Mouse (Mus musculus) intestine, embryonic 16.5 days (tissue): ENCODE measurements around the gene Gm49368. TPM values are rescaled to one million over a fixed set of nuclear protein-coding genes. Genes with fewer than 3 reads are reported as not detected.
A peak's percentile ranks its signal among the peaks of the same experiment; 100 is the strongest.
"Not testable (repeated sequence)": the region's sequence is repeated elsewhere in the genome, so short reads cannot be mapped to it uniquely, and the experiment has no call there.

ENCODE experiments used
- ATAC-seq: fragments of 200-750 bp; cut with Nextera tagmentation; 2 replicates; pipeline ENCODE4 v1.8.0; 2017; ENCODE audit warnings: moderate TSS enrichment, moderate library complexity
- H3K27ac ChIP-seq: fragments of 300-500 bp; sonication (generic); 2 replicates; pipeline ENCODE4 v1.5.1; 2014; ENCODE audit warnings: mild to moderate bottlenecking, low read length
- H3K27me3 ChIP-seq: fragments of 300-500 bp; sonication (generic); replicated peaks from 2 replicates; pipeline ENCODE4 v1.6.1; 2014; ENCODE audit warnings: low read length, control low read depth, mixed read lengths; ENCODE audit not compliant: control insufficient read depth, insufficient read depth
- H3K36me3 ChIP-seq: fragments of 300-500 bp; sonication (generic); 2 replicates; pipeline ENCODE4 v1.6.1; 2014; ENCODE audit warnings: low read length, control low read depth; ENCODE audit not compliant: control insufficient read depth, insufficient read depth
- H3K4me1 ChIP-seq: fragments of 300-500 bp; sonication (generic); 2 replicates; pipeline ENCODE4 v1.6.1; 2014; ENCODE audit warnings: low read length, control low read depth, mixed read lengths; ENCODE audit not compliant: control insufficient read depth, insufficient read depth
- H3K4me2 ChIP-seq: fragments of 300-500 bp; sonication (generic); 2 replicates; pipeline ENCODE4 v1.6.1; 2014; ENCODE audit warnings: low read depth, low read length, control low read depth
- H3K4me3 ChIP-seq: fragments of 300-500 bp; sonication (generic); 2 replicates; pipeline ENCODE4 v1.5.1; 2014; ENCODE audit warnings: mild to moderate bottlenecking, low read length
- H3K9ac ChIP-seq: fragments of 300-500 bp; sonication (generic); 2 replicates; pipeline ENCODE4 v1.6.1; 2014; ENCODE audit warnings: low read depth, low read length
- H3K9me3 ChIP-seq: fragments of 300-500 bp; sonication (generic); 2 replicates; pipeline ENCODE4 v1.6.1; 2016; ENCODE audit warnings: low read length, control low read depth; ENCODE audit not compliant: control insufficient read depth
- WGBS: fragments of 180-500 bp; shearing (Covaris S2); extraction: QIAGEN DNeasy Blood & Tissue Kit; methylation state at CpG from one replicate; pipeline ENCODE4 v1.1.7; 2014; 5-methylcytosine and 5-hydroxymethylcytosine counted together
- polyA plus RNA-seq: library from polyadenylated mRNA; unstranded; fragments of >200 nt; fragmentation: Nextera tagmentation; extraction: Ambion mirVana; gene quantifications from 2 replicates; pipeline ENCODE4 v1.2.1, GENCODE M21; 2015

Gm49368 gene
- polyA plus RNA-seq, 1 experiment from 2014 or later: not detected

- H3K36me3 ChIP-seq: no peaks in the 10 kb centered on the region
- H3K9me3 ChIP-seq: no peaks in the 10 kb centered on the region
- WGBS: 47% methylated on average over 4 of the region's 4 CpGs
- H3K27me3 ChIP-seq: no peaks in the 10 kb centered on the region
- H3K4me1 ChIP-seq: no peaks in the 10 kb centered on the region
- no peak overlapping the region for H3K4me2 ChIP-seq
- ATAC-seq: no peak
- no peak overlapping the region for H3K9ac ChIP-seq
- no peak overlapping the region for H3K4me3 ChIP-seq
- H3K27ac ChIP-seq: no peak overlapping the region
These were observed 74.4 kb downstream of the Gm49368 start for GRCm38 (mm10) chr7:128136927-128137326.

GRCm38 (mm10) chr7:128139611-128140010 is 77.1 kb downstream of the Gm49368 start:
- H3K27me3 ChIP-seq: no peaks in the 10 kb centered on the region
- no peaks in the 10 kb centered on the region for H3K9me3 ChIP-seq
- no peak overlapping the region for H3K9ac ChIP-seq
- H3K36me3 ChIP-seq: no peaks in the 10 kb centered on the region
- H3K4me2 ChIP-seq: no peak overlapping the region
- H3K27ac ChIP-seq: no peak overlapping the region
- no peak for ATAC-seq
- no peaks in the 10 kb centered on the region for H3K4me1 ChIP-seq
- H3K4me3 ChIP-seq: no peak overlapping the region
- WGBS: 92% methylated on average over 6 of the region's 6 CpGs

GRCm38 (mm10) chr7:128150970-128151369 is 88.5 kb downstream of the Gm49368 start:
- no peak overlapping the region for H3K4me3 ChIP-seq
- ATAC-seq: peak; percentile 79
- no peaks in the 10 kb centered on the region for H3K36me3 ChIP-seq
- H3K27ac ChIP-seq: no peak overlapping the region
- WGBS: 46% methylated on average over 8 of the region's 8 CpGs
- H3K9ac ChIP-seq: no peak overlapping the region
- no peaks in the 10 kb centered on the region for H3K4me1 ChIP-seq
- no peak overlapping the region for H3K4me2 ChIP-seq
- H3K27me3 ChIP-seq: no peaks in the 10 kb centered on the region
- H3K9me3 ChIP-seq: no peaks in the 10 kb centered on the region

- H3K4me1 ChIP-seq: no peaks in the 10 kb centered on the region
- H3K27me3 ChIP-seq: no peaks in the 10 kb centered on the region
- H3K4me3 ChIP-seq: no peak within 1 kb of the TSS
- no peaks in the 10 kb centered on the region for H3K9me3 ChIP-seq
- H3K9ac ChIP-seq: no peak within 1 kb of the TSS
- H3K36me3 ChIP-seq: no peaks in the 10 kb centered on the region
- ATAC-seq: no peak
- WGBS: 94% methylated on average over 21 of the region's 21 CpGs
- no peak within 1 kb of the TSS for H3K27ac ChIP-seq
- H3K4me2 ChIP-seq: no peak within 1 kb of the TSS; the same call in 1 of the 2 replicates
These were observed 91.6 kb downstream of the Gm49368 start, which contains the start of gene Itgad for GRCm38 (mm10) chr7:128154076-128154475. TSS of gene Itgad (plus strand) at chr7:128154376.

- Histone ChIP-seq H3K27me3 (no peaks in the 10 kb centered on the region), H3K4me2 (no peak overlapping the region; the same call in 1 of the 2 replicates), H3K9me3 (no peaks in the 10 kb centered on the region), H3K36me3 (no peaks in the 10 kb centered on the region), H3K4me3 (no peak overlapping the region), H3K27ac (no peak overlapping the region), H3K9ac (no peak overlapping the region), H3K4me1 (no peaks in the 10 kb centered on the region)
- 47% methylated on average over 10 of the region's 10 CpGs for WGBS
- peak; percentile 52 for ATAC-seq
These were observed 92.4 kb downstream of the Gm49368 start for GRCm38 (mm10) chr7:128154924-128155323.

GRCm38 (mm10) chr7:128158688-128159354 is 96.3 kb downstream of the Gm49368 start:
- 68% methylated on average over 8 of the region's 8 CpGs for WGBS
- not testable (repeated sequence) for H3K36me3 ChIP-seq, ATAC-seq

GRCm38 (mm10) chr7:128164001-128164400 is 101.5 kb downstream of the Gm49368 start:
- H3K9ac ChIP-seq: no peak overlapping the region
- no peaks in the 10 kb centered on the region for H3K27me3 ChIP-seq
- no peaks in the 10 kb centered on the region for H3K9me3 ChIP-seq
- H3K4me3 ChIP-seq: no peak overlapping the region
- 96% methylated on average over 4 of the region's 4 CpGs for WGBS
- no peaks in the 10 kb centered on the region for H3K4me1 ChIP-seq
- no peak overlapping the region for H3K4me2 ChIP-seq
- ATAC-seq: no peak
- H3K27ac ChIP-seq: no peak overlapping the region
- H3K36me3 ChIP-seq: no peaks in the 10 kb centered on the region

More at GRCm38 (mm10) chr7:128158688-128159354, 96.3 kb downstream of the Gm49368 start:
- not testable (repeated sequence) for H3K4me3 ChIP-seq, H3K9ac ChIP-seq, H3K27ac ChIP-seq, H3K4me1 ChIP-seq, H3K9me3 ChIP-seq, H3K27me3 ChIP-seq, H3K4me2 ChIP-seq

GRCm38 (mm10) chr7:128166391-128166790 is 103.9 kb downstream of the Gm49368 start:
- H3K27ac ChIP-seq: no peak overlapping the region
- no peaks in the 10 kb centered on the region for H3K27me3 ChIP-seq
- H3K36me3 ChIP-seq: no peaks in the 10 kb centered on the region
- H3K9me3 ChIP-seq: no peaks in the 10 kb centered on the region
- WGBS: 64% methylated on average over 7 of the region's 7 CpGs
- no peak overlapping the region for H3K4me3 ChIP-seq
- no peak overlapping the region for H3K9ac ChIP-seq
- H3K4me2 ChIP-seq: no peak overlapping the region
- no peak for ATAC-seq
- no peaks in the 10 kb centered on the region for H3K4me1 ChIP-seq

GRCm38 (mm10) chr7:128169996-128170395 is 107.5 kb downstream of the Gm49368 start:
- no peak for ATAC-seq
- Histone ChIP-seq H3K36me3 (no peaks in the 10 kb centered on the region), H3K4me2 (no peak overlapping the region), H3K4me3 (no peak overlapping the region), H3K4me1 (no peaks in the 10 kb centered on the region), H3K27me3 (no peaks in the 10 kb centered on the region), H3K27ac (no peak overlapping the region), H3K9me3 (no peaks in the 10 kb centered on the region), H3K9ac (no peak overlapping the region)
- 83% methylated on average over 3 of the region's 3 CpGs for WGBS
